Mouse (Mus musculus): ENCODE results near the gene Fbxl16. TPM values are rescaled to one million over a fixed set of nuclear protein-coding genes. Genes with fewer than 3 reads are reported as not detected.

Gene Fbxl16
- total and polyA plus RNA-seq, 3 experiments: 0.01 to 0.05 TPM; not detected in 1

DNA sequence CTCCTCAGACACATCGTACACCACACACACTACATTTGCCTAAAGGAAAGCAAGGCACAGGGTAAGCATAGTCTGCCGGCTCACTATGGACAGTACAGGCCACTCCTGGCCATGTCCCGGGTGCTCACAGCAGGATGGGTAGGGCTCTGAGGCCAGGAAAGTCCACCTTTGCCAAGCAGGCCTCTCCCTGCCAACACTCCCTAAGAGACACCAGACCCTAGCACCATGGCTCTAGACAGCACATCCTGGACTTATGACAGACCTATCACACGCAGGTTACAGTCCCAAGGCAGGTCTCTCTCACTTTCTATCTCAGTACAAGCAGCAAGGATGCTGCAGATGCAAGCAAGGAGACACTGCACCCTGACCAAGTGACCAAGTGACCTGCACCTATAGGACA, 34.2 kb downstream of the Fbxl16 start:
- Histone ChIP-seq H3K4me1 (ENCODE audit: insufficient read depth, low read depth, low read length) (peaks cover 72% of the 10 kb centered on the region), H3K36me3 (replicated peaks) (peaks cover 86% of the 10 kb centered on the region), H3K4me3 (ENCODE audit: low read depth, low read length) (peak overlapping the region; percentile 87), H3K9me3 (replicated peaks) (no peaks in the 10 kb centered on the region), H3K27me3 (ENCODE audit: insufficient read depth, low read length) (peaks cover 15% of the 10 kb centered on the region)
- ATAC-seq (ENCODE audit: extremely low read depth, insufficient number of reproducible peaks, low FRiP score, poor library complexity, severe bottlenecking) (no peak), DNase-seq (ENCODE audit: low spot score) (no peak)
- TF ChIP-seq CTCF (IDR thresholded peaks at IDR 0.05; ENCODE audit: low read depth, low read length) (no peak), GATA1 (IDR thresholded peaks at IDR 0.05; ENCODE audit: borderline replicate concordance, low read length) (no peak), GATA2 (IDR thresholded peaks at IDR 0.05; ENCODE audit: borderline replicate concordance, low read depth, low read length) (no peak), TAL1 (conservative IDR thresholded peaks at IDR 0.05; ENCODE audit: low read depth, low read length) (no peak), POLR2AphosphoS5 (IDR thresholded peaks at IDR 0.05; ENCODE audit: insufficient replicate concordance, low read depth, low read length) (no peak)

DNA sequence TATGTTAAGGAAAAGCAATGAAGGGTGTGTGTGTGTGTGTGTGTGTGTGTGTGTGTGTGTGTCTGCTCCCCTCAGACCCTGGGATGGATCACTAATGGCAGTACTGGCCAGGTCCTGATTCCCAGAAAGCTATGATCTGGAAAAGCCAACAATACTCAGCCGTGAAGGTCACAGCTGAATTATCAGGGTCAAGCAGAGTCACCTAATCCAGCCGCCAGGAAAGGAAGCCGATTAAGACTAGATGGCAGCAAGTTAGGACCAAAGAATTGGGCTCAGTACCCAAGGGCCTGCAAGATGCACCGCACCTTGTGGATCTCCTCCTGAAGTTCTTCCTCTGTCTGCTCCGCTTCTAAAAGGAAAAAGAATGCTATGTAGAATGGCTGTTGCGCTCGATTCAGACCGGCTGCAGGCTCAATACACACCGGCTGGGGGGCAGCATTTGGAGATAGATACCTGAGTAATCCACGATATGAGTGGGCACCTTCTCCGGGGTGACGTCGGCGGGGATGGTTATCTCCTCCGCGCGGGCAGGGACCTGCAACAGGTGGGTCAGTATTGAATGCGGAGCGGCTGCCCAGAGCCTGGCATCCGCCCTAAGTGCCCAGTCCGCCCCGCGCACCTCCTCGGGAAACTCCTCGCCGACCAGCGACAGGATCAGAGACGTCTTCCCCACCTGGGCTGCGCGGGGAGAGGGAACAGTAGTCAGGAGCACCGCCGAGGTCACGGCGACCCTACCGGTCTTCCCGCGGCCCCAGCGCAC, 34.9 kb downstream of the Fbxl16 start:
- ATAC-seq (ENCODE audit: extremely low read depth, insufficient number of reproducible peaks, low FRiP score, poor library complexity, severe bottlenecking) (no peak), DNase-seq (ENCODE audit: low spot score) (no peak)
- Histone ChIP-seq H3K27me3 (ENCODE audit: insufficient read depth, low read length) (peaks cover 21% of the 10 kb centered on the region), H3K36me3 (replicated peaks) (peaks cover 87% of the 10 kb centered on the region), H3K4me1 (ENCODE audit: insufficient read depth, low read depth, low read length) (peaks cover 67% of the 10 kb centered on the region), H3K9me3 (replicated peaks) (no peaks in the 10 kb centered on the region), H3K4me3 (ENCODE audit: low read depth, low read length) (peak overlapping the region; percentile 87)
- TF ChIP-seq GATA2 (IDR thresholded peaks at IDR 0.05; ENCODE audit: borderline replicate concordance, low read depth, low read length): no peak
- TF ChIP-seq GATA1 (IDR thresholded peaks at IDR 0.05; ENCODE audit: borderline replicate concordance, low read length): no peak
- no peak for TF ChIP-seq TAL1 (conservative IDR thresholded peaks at IDR 0.05; ENCODE audit: low read depth, low read length)
- no peak for TF ChIP-seq CTCF (IDR thresholded peaks at IDR 0.05; ENCODE audit: low read depth, low read length)
- TF ChIP-seq POLR2AphosphoS5 (IDR thresholded peaks at IDR 0.05; ENCODE audit: insufficient replicate concordance, low read depth, low read length): no peak

DNA sequence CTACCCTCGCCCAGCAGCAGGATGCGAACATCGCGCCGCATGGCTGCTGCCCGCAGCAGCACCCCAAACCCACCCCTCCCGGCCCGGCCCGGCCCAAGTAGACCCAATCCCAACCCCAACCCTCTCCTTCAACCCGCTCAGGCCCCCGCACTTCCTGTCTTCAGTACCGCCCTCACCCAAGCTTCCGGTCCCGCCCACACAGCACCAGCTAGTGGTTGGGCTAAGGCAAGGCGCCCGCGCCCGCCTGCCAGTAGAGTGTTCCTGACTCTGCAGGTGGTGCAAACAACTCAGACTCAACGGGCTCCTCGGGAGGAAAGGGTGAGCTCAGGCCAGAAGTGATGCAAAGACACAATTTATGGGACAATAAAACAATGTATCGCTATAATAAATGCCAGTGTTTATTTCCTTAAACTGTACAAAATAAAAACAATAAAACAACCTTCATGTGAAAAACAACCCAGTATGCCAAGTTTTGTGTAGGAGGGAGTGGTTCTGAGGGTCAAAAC, 35.6 kb downstream of the Fbxl16 start, which contains the start of gene Rhot2:
Gene Rhot2, minus strand, starts transcription at position 456 of the 506 bp plus-strand sequence.
- Histone ChIP-seq H3K4me3 (ENCODE audit: low read depth, low read length) (peak within 1 kb of the TSS; percentile 87), H3K9me3 (replicated peaks) (no peaks in the 10 kb centered on the region), H3K36me3 (replicated peaks) (peaks cover 87% of the 10 kb centered on the region), H3K27me3 (ENCODE audit: insufficient read depth, low read length) (peaks cover 28% of the 10 kb centered on the region), H3K4me1 (ENCODE audit: insufficient read depth, low read depth, low read length) (peaks cover 60% of the 10 kb centered on the region)
- TF ChIP-seq POLR2AphosphoS5 (IDR thresholded peaks at IDR 0.05; ENCODE audit: insufficient replicate concordance, low read depth, low read length) (peak; percentile 10; the same call in 1 of the 2 replicates), CTCF (IDR thresholded peaks at IDR 0.05; ENCODE audit: low read depth, low read length) (no peak)
- DNase-seq (ENCODE audit: low spot score) (peak; percentile 93), ATAC-seq (ENCODE audit: extremely low read depth, insufficient number of reproducible peaks, low FRiP score, poor library complexity, severe bottlenecking) (peak; percentile 91)

GRCm38 (mm10) chr17:25860229-25860628, 51.3 kb downstream of the Fbxl16 start:
- ATAC-seq (ENCODE audit: extremely low read depth, insufficient number of reproducible peaks, low FRiP score, poor library complexity, severe bottlenecking) (no peak), DNase-seq (ENCODE audit: low spot score) (no peak)
- peaks cover 9% of the 10 kb centered on the region; the same call in 1 of the 2 replicates for H3K27me3 ChIP-seq (ENCODE audit: insufficient read depth, low read length)
- H3K4me3 ChIP-seq (ENCODE audit: low read depth, low read length): peak overlapping the region; percentile 76; the same call in 1 of the 2 replicates
- H3K36me3 ChIP-seq (replicated peaks): peaks cover 62% of the 10 kb centered on the region
- H3K9me3 ChIP-seq (replicated peaks): no peaks in the 10 kb centered on the region
- no peak for TF ChIP-seq POLR2AphosphoS5 (IDR thresholded peaks at IDR 0.05; ENCODE audit: insufficient replicate concordance, low read depth, low read length)
- no peak for TF ChIP-seq GATA1 (IDR thresholded peaks at IDR 0.05; ENCODE audit: borderline replicate concordance, low read length)
- TF ChIP-seq CTCF (IDR thresholded peaks at IDR 0.05; ENCODE audit: low read depth, low read length): no peak
- no peak for TF ChIP-seq GATA2 (IDR thresholded peaks at IDR 0.05; ENCODE audit: borderline replicate concordance, low read depth, low read length)
- H3K4me1 ChIP-seq (ENCODE audit: insufficient read depth, low read depth, low read length): peaks cover 42% of the 10 kb centered on the region

DNA sequence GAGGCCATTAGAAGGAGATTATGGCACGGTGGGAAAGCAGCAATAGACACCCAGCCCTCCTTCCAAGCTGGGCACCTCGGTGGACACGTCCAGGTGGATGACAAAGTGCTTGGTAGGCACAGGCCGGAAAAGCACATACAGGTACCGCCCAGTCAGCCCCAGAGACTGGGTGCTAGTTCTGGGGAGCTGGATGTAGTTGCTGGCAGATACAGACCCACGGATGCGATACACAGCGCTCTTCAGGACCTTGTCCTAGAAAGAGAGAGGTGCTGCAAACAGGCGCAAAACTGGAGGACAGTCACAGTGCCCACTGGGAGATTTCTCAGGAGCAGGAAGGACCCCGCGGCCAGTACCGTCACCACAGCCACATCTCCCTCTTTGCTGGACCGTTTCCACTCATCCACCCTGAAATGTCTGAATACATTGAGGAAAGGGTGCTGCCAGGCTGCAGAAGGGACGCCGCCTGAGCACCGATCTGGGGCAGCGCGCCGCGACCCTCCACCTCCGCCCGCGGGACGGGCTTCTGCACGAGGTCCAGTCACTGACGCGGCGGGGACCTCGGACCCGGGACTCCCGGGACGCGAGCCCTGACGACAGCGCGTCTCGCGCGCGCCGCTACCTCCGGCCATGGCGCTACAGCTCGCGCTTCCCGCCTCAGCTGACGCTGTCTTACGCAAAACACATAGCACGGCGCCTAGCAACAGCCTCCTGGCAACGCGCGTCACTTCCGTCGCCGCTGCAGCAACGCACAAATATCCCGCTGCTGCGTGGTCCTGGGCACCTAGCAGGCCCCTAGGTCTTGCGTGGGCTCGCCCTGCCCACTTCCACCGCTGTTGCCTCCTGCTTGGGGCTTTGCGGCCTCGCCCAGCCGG, 52.2 kb downstream of the Fbxl16 start, which contains the start of gene Wdr90:
Gene Wdr90, minus strand, starts transcription at position 670 of the 872 bp plus-strand sequence.
- DNase-seq (ENCODE audit: low spot score): peak; percentile 70
- H3K36me3 ChIP-seq (replicated peaks): peaks cover 61% of the 10 kb centered on the region

More for the DNA sequence above, 52.2 kb downstream of the Fbxl16 start, which contains the start of gene Wdr90:
- no peaks in the 10 kb centered on the region for H3K9me3 ChIP-seq (replicated peaks)
- peaks cover 4% of the 10 kb centered on the region; the same call in 1 of the 2 replicates for H3K27me3 ChIP-seq (ENCODE audit: insufficient read depth, low read length)
- peak within 1 kb of the TSS; percentile 76 for H3K4me3 ChIP-seq (ENCODE audit: low read depth, low read length)
- peaks cover 40% of the 10 kb centered on the region for H3K4me1 ChIP-seq (ENCODE audit: insufficient read depth, low read depth, low read length)
- peak; percentile 60 for ATAC-seq (ENCODE audit: extremely low read depth, insufficient number of reproducible peaks, low FRiP score, poor library complexity, severe bottlenecking)
- TF ChIP-seq GATA1 (IDR thresholded peaks at IDR 0.05; ENCODE audit: borderline replicate concordance, low read length) (no peak), TAL1 (conservative IDR thresholded peaks at IDR 0.05; ENCODE audit: low read depth, low read length) (no peak), CTCF (IDR thresholded peaks at IDR 0.05; ENCODE audit: low read depth, low read length) (no peak), GATA2 (IDR thresholded peaks at IDR 0.05; ENCODE audit: borderline replicate concordance, low read depth, low read length) (no peak), POLR2AphosphoS5 (IDR thresholded peaks at IDR 0.05; ENCODE audit: insufficient replicate concordance, low read depth, low read length) (no peak)
